Mouse (Mus musculus) CD4-positive helper T cell, adult 2 months (primary cell): ENCODE measurements around the gene Plbd2.

Experiments
- DNase-seq: peaks from one replicate; pipeline ENCODE4 v3.0.0-alpha.2; 2012; ENCODE audit warnings: low read depth, missing footprints, low spot score

Plbd2 gene

DNA sequence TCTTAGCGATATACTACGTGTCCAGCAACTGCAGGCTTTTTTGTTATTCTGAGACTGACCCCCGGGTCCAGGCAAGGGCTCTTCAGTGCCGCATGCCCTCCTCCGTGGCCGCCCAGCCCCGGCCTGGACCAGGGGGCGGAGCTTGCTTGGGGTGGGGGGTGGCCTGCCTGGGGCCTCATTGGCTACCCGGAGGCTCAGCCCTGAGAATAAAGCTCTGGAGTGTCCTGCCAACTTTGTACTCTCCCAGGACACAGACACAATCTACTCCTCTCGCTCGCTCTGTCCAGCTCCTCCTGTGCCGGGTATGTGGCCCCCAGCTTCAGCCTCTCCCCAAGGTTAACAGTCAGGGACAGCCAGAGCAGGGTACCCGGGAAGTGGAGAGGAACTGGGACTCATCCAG lies 27.1 kb downstream of the Plbd2 start, which contains the start of gene Sds:
Sds (plus strand) TSS at position 231 of the 400 bp plus-strand sequence.
- DNase-seq = no peak

DNA sequence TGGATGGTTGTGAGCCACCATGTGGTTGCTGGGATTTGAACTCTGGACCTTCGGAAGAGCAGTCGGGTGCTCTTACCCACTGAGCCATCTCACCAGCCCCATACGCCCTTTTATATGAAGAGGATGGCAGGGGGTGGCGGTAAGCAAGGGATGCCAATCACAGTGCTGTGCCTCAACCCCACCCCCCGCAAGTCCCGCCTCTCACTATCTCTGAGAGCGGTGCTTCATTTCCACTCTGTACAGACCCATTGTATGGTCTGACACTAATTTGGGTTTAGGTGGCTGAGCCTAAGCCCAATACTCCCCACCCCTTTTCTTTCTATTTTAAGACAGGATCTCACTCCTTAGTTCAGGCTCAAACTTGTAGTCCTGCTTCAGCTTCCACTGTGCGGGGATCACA lies 27.6 kb downstream of the Plbd2 start:
- DNase-seq = no peak

DNA sequence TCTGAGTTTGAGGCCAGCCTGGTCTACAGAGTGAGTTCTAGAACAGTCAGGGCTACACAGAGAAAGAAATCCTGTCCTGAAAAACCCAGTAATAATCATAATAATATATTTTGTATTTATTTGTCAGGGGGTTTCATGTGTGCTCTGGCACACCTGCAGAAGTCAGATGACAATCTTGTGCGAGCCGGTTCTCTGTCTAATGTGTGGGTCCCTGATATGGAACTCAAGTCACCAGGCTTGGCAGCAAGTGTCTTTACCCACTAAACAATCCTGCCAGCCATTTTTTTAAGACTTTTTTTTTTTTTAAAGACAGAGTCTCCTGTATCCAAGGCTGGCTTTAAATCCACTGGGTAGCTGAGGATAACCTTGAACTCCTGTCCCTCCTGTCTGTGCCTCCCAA lies 30.1 kb downstream of the Plbd2 start:
- no peak for DNase-seq

DNA sequence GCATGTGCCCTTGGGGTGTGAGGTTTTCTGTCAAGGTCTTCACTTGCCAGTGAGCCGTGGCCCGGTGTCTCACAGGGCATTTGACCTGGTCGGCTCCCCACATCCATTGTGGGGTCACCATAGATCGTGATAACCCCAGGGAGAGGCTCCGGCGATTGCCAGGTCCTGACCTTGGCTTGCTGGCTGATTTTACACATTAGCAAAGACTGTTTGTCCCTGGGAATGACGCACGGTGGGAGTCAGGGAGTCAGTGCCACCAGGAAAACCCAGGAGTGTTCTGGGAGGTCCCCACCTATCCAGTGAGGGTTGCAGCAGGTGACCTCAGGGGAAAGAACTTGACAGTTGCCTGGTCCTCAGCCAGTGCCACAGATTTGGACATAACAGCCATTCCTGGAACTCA lies 30.7 kb downstream of the Plbd2 start, which contains the start of gene Sdsl:
Sdsl (minus strand) TSS at position 41 of the 400 bp plus-strand sequence.
- DNase-seq = no peak

DNA sequence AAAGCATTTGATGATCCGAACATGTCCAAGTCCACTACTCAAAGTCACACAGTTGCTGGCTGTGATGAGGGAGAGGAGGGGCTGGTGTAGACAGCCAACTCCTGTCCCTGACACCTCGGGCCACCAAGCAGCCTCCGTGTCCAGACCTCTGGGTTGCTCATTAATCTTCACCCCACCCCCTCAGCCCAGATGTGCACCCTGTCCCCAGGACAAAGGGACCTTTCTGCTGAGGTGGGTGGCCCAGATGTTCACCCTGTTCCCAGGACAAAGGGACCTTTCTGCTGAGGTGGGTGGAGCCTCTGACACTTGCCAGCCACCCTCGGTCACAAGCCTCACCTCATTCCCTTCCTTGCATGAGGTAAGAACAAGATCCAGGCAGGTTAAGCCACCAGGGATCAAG lies 31.9 kb downstream of the Plbd2 start:
- DNase-seq = no peak

DNA sequence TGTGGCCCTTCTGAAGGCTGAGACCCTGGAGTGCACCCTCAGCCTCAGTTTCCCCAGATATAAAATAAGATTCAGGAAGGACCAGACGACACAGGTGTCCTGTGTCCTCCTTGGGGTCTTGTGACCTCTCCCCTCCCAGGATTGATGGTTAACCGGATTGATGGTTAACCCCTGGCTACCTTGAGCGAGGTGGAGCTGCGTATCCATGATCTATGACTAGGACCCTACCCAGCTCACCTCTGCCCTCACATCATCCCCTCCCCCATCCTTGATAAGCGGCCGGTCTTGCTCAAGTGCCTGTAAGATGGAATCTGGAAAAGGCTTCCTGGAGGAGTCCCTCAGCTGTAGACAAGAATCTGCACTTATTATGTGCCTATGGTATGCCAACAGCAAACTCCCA lies 34.6 kb downstream of the Plbd2 start:
- DNase-seq = no peak

DNA sequence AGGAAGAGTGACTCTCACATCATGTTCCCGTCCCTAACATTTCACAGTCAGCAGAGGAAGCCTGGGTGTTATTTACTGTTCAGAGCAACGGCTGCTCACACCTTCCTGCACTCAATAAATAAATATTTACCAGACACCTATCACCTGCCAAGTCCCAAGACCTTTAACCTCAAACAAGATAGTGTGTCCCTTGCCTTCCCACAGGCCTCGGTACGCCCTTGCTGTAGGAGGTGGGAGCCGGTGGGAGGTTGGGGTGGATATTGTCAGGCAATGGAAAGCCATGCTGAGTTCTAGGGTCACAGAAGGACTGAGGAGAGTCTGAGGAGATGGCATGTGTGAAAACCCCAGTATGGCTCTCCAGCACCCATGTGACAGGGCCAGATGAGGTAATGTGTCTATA lies 35.1 kb downstream of the Plbd2 start:
- no peak for DNase-seq

DNA sequence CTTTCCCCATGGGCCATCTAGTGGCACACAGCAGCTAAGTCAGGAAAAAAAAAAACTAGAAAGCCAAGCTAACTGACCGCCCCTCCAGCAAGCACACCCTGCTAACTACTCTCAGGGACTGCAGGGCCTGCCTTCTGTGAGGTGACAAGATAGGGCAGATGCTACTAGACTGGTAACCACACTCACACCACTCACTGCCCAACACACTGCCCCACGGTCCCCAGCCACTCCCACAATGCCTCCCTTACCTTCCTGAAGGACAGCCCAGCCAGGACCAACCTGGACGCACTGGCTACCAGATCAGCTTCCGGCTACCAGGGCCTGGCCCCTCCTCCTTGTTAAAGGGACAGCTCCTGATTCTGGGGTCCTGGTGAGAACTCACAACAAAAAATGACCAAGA lies 36.4 kb downstream of the Plbd2 start:
- DNase-seq = no peak

DNA sequence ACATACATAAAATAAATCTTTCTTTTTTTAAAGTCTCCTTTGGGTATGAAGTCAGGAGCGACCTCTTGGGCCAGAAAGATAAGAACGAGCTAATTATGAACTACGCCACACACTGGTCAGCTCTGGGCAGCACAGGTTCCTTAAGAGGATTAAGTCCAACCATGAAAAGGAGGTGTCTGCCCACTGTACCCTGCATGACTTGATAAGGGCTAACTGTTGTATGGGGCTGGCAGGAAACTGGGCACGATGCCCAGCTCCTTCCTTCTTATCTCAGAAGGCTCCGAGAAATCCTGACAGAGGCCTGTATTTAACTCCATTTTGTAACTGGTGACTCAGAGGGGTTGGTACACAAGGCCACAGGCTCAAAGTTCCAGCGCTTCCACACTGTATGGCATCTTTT lies 37.6 kb downstream of the Plbd2 start:
- no peak for DNase-seq

DNA sequence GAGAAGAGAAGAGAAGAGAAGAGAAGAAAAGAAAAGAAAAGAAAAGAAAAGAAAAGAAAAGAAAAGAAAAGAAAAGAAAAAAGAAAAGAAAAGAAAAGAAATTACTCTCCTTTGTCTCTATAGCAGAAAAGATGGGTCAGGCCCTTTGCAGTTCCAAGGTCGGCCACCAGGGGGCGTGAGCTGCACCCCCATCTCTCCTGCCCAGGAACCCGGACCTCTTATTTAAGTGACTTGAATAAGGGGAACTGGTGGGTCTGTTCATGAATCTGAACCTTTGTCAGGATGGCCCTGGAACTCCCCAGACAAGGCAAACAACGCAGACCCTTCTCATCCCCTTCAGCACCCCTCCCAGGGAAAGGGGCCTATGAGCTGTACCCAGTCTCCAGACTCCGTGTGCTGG lies 38.4 kb downstream of the Plbd2 start:
- peak; percentile 42 for DNase-seq

DNA sequence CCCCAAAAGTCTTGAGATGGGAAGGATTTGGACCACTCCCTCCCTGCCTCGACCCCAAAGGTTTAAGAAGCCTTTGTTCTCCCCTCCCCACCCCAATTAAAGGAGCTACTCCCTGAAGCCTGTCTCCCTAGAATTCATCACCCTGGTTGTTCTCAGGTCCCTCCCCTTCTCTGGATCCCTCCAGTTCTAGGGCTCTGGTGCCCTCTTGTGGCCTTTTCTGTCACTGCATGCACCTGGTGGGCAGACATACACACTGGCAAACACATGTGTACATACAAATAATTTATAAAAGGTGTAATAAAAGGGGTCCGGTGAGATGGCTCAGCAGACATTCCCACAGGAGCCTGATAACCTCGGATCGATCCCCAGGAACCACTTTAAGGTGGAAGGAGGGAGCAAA lies 39.1 kb downstream of the Plbd2 start:
- no peak for DNase-seq

DNA sequence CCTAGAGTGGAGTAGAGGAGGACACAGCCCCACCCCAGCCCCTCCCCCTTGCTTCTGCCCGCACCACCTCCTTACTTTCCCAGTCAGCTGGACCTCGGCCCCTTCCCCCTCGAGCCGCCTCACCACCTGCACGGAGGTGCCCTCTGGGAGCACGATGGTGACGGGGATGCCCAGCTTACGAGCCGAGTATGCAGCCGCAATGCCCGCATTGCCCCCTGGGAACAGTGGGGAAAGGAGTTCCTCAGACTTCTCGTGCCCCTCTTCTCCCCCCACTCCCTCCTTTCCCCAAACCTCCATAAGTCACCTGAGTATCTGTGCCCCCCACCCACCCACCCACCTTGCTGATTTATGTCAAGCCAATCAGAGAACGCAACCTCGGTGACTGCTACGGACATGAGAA lies 41.5 kb downstream of the Plbd2 start:
- no peak for DNase-seq

DNA sequence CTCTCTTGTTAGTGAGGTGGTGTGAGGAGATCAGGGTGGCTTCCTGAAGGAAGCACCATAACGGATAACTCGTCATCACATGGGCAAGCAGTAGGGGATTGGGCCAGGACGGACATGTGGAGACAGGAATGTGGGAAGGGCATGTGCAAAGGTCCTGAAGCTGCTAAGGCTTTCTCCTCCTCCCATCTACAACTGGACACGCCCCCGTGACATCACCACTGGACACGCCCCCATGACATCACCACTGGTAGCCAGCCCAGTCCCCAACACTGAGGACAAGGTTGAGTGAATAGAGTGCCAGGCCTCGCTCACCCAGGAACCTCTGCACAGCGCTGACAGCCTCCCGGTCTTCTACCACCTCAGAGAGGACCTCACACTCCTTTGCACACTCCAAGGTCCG lies 44.3 kb downstream of the Plbd2 start:
- no peak for DNase-seq

DNA sequence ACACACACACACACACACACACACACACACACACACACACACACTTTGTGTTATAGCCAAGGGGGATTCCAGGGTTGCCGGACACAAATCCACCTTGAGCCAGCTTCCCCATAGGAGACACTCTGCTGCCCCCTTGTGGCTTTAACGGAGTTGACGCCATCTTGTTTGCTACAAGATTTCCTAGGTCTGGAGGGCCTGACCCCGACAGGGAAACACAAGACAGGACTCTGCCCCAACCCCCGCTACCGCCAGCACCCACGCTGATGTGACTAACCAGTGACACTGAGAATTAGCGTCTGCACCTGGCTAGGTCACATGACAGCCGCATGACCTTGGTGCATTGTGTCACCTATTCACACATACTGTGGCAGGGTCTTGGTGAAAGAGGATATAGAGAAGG lies 45.8 kb downstream of the Plbd2 start:
- DNase-seq = peak; percentile 43

DNA sequence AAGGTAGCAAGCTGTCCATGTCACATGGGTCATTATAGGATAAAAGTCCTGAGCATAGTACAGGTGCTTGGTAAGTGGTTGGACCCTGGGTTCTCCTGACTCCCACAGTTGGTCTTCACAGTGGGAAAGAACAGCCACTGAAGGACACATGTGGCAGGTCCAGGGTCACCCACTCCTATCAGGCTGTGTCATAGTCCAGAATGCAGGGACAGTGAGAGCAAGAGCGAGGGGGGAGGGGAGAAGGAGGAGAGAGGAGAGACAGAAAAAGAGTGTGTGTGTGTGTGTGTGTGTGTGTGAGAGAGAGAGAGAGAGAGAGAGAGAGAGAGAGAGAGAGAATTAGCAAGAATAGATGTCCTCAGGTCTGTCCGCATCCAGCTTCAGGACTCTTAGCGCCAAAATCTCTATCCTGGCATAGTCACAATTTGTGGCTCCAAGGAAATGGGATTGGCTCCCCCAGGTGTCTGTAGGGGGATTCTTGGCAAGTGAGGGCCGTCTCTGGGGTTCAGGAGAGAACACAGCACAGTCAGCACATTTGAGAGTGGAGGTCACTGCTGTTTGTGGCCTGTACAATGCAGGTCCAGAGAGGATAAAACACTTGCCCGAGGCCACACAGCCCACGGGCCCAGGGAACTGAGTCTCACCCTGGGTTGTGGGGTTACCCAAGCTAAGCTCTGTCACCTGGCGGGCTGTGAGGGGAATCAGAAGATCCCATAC lies 46.4 kb downstream of the Plbd2 start:
- DNase-seq = no peak

DNA sequence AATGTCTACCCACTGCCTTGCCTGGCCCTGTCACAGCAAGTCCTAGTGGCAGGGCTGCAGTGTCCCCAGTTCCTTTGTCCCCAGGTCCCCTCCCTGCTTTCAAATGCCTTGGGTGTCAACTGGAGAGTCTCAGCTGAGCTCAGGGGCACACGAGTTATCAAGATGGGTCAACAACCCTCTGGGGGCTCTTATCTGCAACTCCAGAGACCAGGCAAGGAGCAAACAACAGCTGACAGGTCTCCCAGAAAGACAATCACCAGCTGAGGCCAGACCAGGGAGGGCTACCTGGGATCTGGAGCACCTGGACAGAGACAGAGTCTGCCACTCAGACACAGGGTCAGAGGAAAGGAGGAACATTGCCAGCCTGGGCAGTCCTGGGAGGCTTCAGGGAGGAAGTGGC lies 47.2 kb downstream of the Plbd2 start:
- DNase-seq = no peak

DNA sequence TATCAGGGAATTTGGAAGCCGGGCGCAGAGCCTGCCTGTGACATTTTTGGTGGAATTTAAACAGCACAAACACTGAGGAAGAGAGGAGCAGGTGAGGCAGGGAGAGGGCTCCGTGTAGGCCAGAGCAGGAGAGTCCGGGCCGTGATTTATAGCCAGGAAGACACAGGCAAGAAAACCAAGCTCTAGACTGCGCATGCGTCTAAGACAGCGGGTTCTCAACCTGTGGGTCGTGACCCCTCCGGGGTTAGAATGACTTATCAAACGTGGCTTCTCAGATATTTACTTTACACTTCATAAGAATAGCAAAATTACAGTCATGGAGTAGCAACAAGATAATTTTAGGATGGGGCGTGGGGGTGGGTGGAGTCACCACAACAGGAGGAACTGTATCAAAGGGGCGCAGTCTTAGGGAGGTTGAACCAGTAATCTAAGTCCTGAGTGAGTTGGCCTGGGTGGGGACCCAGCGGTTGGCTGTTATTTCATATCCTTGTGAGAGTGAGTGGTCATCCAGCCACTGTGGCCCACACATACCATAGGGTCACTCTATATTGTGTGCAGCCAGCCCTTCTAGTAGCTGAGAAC lies 48.6 kb downstream of the Plbd2 start:
- no peak for DNase-seq

DNA sequence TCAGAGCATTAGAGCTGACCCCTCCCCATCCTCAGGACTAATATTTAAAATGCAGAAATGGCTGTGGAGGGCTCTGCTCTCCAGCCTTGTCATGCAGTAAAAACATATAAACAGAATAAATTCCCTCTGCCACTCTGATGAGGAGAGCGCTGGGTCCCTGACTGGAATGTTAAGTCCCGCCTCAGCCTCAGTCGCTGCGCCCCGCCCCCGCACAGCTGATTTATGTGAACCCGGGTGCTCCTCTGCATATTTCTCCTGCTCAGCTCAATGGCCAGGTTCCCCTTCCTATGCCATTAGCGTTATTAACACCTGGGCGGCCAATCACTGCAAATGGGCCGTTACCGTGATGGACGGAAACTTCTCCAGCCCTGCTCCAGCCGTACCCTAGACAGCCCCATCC lies 56.1 kb downstream of the Plbd2 start:
- DNase-seq = no peak

DNA sequence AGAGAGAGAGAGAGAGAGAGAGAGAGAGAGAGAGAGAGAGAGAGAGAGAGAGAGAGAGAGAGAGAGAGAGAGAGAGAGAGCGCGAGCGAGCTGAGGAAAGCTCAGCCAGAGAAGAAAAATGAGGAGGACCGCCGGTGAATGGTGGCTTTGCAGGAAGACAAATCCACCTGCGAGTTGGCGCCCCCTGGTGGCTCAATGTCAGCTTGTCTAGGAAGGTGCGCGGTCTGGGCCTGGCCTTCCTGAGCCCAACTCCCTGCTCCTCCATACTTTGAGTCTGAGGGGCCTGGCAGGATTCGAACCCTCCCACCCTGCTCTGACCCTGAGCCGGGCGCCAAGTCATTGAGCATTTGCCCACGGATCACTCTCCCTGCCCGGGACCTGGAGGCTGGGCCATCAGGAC lies 62.7 kb downstream of the Plbd2 start:
- DNase-seq = peak; percentile 74

DNA sequence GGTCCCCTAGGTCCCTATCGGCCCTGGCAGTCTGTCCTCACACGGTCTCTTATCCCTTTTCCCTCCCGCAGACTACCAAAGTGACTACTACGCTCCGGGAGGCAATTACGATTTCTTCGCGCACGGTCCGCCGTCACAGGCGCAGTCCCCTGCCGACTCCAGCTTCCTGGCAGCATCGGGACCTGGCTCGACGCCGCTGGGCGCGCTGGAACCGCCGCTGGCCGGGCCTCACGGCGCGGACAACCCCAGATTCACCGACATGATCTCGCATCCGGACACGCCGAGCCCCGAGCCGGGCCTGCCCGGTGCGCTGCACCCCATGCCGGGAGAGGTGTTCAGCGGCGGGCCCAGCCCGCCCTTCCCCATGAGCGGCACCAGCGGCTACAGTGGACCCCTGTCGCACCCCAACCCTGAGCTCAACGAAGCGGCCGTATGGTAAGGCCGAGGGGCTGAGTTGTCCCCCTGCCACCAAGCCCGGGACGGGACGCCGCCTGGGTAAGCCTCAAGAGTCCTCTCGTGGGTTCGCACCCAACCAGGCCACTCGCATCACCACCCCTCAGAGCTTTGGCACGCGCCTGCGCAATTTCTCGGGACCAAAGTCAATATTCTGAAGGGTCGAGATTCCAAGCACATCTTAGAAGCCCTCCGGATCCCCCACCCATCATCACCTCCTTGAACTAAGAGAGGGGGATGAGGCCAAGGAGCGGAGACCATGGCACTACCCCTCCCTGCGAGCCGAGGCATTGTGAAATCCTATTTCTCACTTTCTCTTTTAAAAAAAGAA lies 63.3 kb downstream of the Plbd2 start:
- DNase-seq = no peak

DNA sequence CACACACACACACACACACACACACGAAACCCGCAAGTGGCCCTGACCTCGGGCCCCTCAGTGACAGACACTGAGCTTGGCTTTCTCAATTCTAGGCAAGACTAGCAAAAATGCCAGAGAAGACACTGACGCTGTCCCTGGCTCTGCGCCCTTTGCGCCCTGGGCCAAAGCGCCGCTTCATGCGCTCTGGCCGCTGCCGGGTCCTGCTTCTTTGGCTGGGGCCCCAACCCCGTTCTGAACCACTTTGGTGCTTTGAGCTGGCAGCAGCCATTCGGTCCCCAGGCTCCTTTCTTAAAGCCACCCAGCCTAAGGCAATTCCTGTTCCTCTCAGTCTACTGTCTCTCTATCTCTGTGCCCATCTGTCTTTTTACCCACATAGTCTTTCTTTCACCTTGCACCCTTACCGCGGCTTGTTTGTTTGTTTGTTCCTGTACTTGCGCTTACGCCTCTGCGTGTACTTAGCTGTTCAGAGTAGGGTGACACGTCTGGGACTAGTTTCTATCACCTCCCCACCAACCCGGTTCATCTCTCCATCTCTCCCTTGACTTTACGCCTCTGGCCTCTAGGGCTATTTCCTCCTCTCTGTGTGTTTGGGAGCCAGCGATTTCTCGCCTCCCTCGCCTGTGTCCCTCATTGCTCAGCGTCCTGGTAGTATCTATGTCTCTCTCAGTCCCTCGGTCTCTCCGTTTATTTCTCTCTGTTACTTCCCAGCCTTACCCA lies 64.3 kb downstream of the Plbd2 start:
- no peak for DNase-seq

DNA sequence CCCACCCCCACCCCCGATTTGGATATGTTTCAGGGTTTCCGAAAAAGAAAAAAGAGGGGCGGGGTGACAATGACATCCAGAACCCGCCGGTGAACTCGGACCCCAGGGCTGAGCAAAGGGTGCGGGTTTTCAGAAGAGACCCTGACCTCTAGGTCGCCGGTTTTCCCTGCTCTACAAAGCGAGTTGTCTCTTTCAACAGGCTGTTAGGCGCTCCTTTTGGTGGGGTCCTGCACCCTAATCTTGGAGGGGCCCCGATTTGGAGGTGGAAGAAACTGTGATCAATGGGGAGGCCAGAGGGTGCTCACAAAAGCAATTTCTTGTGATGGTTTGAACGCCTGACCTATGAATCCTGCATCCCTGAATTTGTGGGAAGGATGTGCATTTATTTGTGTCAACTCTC lies 65.0 kb downstream of the Plbd2 start:
- DNase-seq = no peak
